Mouse (Mus musculus) B cell, adult (primary cell): Measurements from ENCODE around the gene Inpp5e. TPM values are rescaled to one million over a fixed set of nuclear protein-coding genes. Genes with fewer than 3 reads are reported as not detected.

Source experiments
- total RNA-seq: library from RNA; stranded (reverse); gene quantifications from 4 replicates; pipeline ENCODE4 v1.2.4, GENCODE M21; 2023; ENCODE audit not compliant: inconsistent age

Inpp5e gene
- 29.9 to 34.7 TPM (median 31.4 TPM) in 4 replicates for total RNA-seq

DNA sequence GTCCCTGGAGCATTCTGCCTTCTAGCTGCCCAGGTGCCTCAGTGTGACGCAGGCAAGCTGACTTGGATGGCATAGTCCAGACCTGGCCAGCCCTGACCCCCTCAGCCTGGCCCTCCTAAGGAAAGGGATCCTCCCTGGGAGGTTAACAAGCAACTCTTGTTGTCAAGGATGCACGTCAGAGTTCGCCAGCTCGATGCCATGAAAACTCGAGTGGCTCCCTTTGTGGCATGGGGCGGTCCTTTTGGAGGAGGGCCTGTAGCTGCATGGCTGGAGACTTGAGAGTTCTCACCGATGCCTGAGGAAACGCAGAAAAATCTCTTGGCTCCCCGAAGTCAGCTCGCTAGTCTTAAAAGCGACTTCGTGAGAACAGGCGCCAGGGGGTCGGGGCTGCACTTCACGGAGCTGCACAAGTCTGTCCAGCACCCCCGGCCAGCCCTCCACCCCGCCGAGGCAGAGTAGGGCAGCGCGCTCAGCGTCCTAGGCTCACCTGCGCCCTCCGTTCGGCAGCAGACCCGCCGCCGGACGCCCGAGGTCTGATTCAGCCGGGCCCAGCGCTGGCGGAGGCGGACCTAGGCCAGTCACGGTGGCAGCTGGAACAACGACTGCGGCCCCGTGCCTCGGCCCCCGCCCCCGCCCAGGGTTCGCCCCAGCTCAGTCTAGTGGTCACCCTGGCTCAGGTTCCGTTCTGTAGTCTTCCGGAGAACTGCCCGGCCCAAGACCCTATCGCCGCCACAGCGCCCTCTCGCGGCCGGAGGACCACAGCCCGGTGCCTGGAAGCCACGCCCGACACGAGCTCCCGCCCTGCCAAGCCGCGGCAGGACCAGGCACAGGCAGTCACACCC lies at the start of gene Inpp5e:
Gene Inpp5e (minus strand): TSS at position 689 of the 842 bp plus-strand sequence.

DNA sequence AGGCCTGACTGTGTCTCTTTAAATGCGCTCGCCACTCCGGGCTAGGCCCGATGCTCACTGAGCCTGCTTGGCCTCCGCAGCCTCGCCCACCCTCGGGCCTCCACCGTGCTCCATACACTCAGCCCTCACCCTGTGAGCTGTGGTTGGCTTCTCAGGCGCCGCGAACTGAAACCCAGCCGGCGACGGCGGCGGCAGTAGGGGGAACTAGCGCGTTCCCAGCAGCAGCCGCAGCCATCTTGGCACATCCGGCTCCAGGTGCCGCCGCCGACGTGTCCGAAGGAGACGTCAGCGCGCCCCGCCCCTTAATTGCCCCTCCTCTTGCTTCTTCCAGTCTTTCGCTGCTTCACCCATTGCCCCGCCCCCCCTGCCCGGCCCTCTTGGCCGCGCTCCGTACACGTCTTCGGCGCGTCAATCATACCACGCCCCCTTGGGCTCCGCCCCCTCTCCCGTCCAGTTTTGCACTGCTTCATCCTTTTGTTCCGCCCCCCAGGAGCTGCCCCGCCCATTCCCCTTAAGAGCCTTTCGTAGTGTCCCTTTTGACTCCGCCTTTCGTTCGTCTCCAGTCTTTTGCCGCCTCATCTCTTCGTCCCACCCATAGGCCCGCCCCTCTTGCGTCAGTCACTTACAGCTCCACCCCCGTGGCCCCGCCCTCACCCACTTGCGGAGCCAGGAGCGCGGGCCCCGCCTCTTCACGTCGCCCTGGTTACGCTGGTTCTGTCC lies 36.1 kb upstream of the Inpp5e start, which contains the start of gene Sec16a:
Gene Sec16a (minus strand): TSS at position 271 of the 720 bp plus-strand sequence.

DNA sequence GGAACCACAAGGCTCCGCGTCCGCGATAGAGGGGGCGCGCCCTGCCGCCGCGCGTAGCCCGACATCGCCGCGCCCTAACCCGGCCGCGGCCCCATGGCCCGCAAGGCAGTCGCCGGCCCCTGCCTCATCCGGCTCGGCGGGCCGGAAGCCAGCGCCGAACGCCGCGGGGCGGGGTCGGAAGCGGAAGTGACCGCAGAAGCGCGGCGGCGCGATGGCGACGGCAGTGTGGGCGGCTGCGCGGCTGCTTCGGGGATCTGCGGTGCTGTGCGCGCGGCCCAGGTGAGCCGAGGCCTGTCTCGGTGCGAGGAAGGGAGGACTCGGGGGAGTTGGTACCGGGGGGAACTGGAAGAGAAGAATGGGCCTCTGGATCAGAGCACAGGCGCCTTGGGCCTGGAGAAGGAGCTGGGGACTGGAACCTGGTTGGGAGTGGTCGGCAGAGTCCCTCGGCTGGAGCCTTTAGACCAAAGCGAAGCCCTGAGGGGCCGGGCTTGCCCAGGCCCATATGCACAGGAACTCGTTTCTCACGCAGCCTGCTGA lies 19.8 kb downstream of the Inpp5e start, which contains the start of the genes Entr1 and Pmpca:
Gene Entr1 (minus strand): TSS at position 163 of the 537 bp plus-strand sequence.
Gene Pmpca (plus strand): TSS at position 186 of the 537 bp plus-strand sequence.

DNA sequence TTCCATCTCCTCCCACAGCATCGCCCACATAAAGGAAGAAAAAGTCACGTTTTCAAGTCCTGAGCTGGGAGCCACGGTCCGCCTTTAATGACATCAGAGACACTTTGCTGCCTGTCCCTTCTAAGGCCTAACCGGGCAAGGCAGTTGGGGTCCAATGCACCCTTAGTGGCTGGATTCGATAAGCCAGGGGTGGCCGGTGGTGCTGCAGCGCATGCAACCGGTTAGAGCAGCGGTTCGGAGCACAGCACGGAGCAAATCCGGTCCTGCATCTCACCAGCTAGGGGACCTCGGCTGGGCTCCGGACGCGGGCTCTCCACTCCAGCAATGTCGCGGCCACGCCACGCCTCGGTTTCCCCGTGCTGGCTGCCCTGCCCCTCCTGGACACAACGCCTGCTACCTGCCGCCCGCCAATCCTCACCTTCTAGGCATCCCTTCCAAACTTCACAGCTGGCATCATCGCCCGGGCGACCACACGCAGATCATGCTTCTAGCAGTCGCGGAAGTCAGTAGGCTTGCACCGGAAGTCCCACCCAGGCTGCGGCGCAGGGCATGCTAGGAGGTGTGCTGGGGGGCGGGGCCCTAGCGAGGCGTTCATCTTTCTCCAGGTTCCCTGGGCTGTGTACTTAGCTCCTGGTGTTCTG lies 28.8 kb downstream of the Inpp5e start, which contains the start of gene Snapc4:
Gene Snapc4 (minus strand): TSS at position 523 of the 641 bp plus-strand sequence.

DNA sequence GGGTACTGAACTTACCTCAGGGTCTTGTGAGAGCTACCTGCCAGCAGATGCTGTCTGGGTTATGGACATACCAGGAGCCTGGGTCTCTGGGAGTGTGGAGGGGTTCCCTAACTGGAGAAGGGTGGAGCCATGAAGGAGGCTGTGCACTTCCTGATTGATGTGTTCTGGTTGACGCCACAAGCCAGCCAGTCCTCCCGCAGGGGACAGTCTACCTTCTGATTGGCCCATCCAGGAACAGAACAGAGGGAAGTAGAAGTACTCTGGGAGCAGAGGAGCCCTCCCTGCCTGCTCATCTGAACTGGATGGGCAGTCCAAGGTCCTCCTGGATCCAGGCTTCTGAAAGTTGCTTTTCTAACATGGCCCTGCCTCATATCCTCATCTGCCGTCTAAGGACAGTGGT lies 48.2 kb downstream of the Inpp5e start, which contains the start of gene Card9:
Gene Card9 (minus strand): TSS at position 147 of the 400 bp plus-strand sequence.

DNA sequence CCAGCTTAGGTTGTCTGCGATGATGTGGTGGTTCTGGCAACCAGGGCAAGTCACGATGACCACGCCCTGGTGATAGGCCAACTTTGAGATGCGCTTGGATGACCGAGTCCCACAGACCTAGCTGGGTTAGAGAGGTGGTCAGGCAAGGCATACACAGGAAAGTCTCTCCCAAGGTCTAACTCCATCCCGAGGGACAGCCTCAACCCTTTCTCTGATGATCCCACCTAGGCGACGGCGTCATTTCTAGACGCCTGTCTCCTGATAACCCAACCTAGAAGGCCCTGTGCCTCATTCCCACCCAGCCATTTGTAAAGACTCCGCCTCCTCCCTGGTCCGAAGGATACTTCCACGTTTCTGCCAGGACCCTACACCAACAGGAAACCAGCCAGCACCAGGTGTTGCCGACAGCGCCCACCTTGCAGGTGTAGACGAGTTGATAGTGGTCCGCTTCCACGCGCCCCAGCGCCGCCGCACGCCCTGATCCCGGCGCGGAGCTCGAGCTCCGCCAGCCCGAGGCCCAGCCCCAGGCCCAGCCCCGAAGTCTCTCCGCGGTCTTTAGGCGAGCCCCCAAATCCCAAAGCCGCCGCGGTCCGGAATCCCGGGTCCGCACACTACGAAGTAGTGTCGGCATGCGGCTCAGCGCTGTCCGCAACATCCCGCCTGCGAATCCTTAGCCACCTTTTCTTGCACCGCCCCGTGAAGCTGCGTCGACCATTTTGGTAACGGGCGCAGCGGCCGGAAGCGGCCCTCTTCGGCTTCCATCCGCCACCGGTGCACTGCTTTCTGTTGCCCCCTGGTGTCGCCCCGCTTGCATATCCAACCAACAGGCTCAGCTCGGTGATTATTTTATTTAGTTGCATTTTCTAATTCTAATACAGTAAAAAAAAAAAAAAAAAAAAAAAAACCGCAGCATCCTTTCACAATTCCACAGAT lies 57.4 kb downstream of the Inpp5e start, which contains the start of gene Dnlz:
Gene Dnlz (minus strand): TSS at position 753 of the 933 bp plus-strand sequence.

Other genes starting within 250 kb of the Inpp5e start
- 0.24 TPM in 1 of 4 replicates, not detected in the others for gene Lhx3, start 200.9 kb downstream of the Inpp5e start, total RNA-seq
- gene Qsox2, start 171.7 kb downstream of the Inpp5e start, total RNA-seq: 6.7 to 8.6 TPM (median 7.6 TPM) in 4 replicates
- gene Ccdc187, start 114.6 kb downstream of the Inpp5e start, total RNA-seq: not detected in 4 replicates
- 29.0 to 35.0 TPM (median 34.3 TPM) in 4 replicates for gene Gpsm1, start 93.7 kb downstream of the Inpp5e start, total RNA-seq
- gene Dnlz, start 57.1 kb downstream of the Inpp5e start, total RNA-seq: 9.6 to 11.2 TPM (median 9.8 TPM) in 4 replicates
- gene Card9, start 48.3 kb downstream of the Inpp5e start, total RNA-seq: 0.51 TPM in 1 of 4 replicates, not detected in the others
- 96.6 to 118 TPM (median 112 TPM) in 4 replicates for gene Snapc4, start 28.6 kb downstream of the Inpp5e start, total RNA-seq
- 123 to 146 TPM (median 138 TPM) in 4 replicates for gene Entr1, start 19.9 kb downstream of the Inpp5e start, total RNA-seq
- gene Pmpca, start 19.9 kb downstream of the Inpp5e start, total RNA-seq: 81.3 to 95.6 TPM (median 89.5 TPM) in 4 replicates
- gene Sec16a, start 36.0 kb upstream of the Inpp5e start, total RNA-seq: 93.3 to 99.4 TPM (median 95.2 TPM) in 4 replicates
- gene Notch1, start 107.5 kb upstream of the Inpp5e start, total RNA-seq: 24.2 to 30.5 TPM (median 29.4 TPM) in 4 replicates
- 1.1 TPM in 1 of 4 replicates, not detected in the others for gene Egfl7, start 170.8 kb upstream of the Inpp5e start, total RNA-seq
- gene Gm20532, start 177.4 kb upstream of the Inpp5e start, total RNA-seq: not detected in 4 replicates
- gene Agpat2, start 195.2 kb upstream of the Inpp5e start, total RNA-seq: 19.9 to 25.6 TPM (median 20.0 TPM) in 4 replicates
- gene Fam69b, start 219.3 kb upstream of the Inpp5e start, total RNA-seq: 4.2 to 6.8 TPM (median 4.3 TPM) in 4 replicates